Mouse (Mus musculus) layer of hippocampus, adult 11-12 months (tissue): ENCODE data around the gene Tbrg4.
A peak's percentile ranks its signal among the peaks of the same experiment; 100 is the strongest.

Experiments
- DNase-seq: peaks from one replicate; pipeline ENCODE4 v3.0.0; 2022; ENCODE audit warnings: low spot score

The Tbrg4 gene

GRCm38 (mm10) chr11:6623704-6624103 lies 2.2 kb downstream of the Tbrg4 start:
- DNase-seq = no peak

- DNase-seq = no peak
Observed at GRCm38 (mm10) chr11:6615250-6616205, 10.3 kb downstream of the Tbrg4 start.

GRCm38 (mm10) chr11:6605491-6606399 lies 20.1 kb downstream of the Tbrg4 start, which contains the start of gene Nacad:
TSS of gene Nacad (minus strand) at chr11:6606053.
- DNase-seq = peak; percentile 83

- peak; percentile 50 for DNase-seq
Observed at GRCm38 (mm10) chr11:6605021-6605481, 20.8 kb downstream of the Tbrg4 start.

GRCm38 (mm10) chr11:6604604-6604936 lies 21.3 kb downstream of the Tbrg4 start:
- no peak for DNase-seq

GRCm38 (mm10) chr11:6603887-6604603 lies 21.8 kb downstream of the Tbrg4 start:
- DNase-seq = peak; percentile 69

GRCm38 (mm10) chr11:6603224-6603623 lies 22.6 kb downstream of the Tbrg4 start:
- no peak for DNase-seq

GRCm38 (mm10) chr11:6602662-6603061 lies 23.2 kb downstream of the Tbrg4 start:
- DNase-seq = no peak

- no peak for DNase-seq
Observed at GRCm38 (mm10) chr11:6601649-6602480, 24.0 kb downstream of the Tbrg4 start.

- DNase-seq = no peak
Observed at GRCm38 (mm10) chr11:6600284-6600944, 25.5 kb downstream of the Tbrg4 start.

GRCm38 (mm10) chr11:6599831-6600230 lies 26.0 kb downstream of the Tbrg4 start:
- DNase-seq = no peak

GRCm38 (mm10) chr11:6599011-6599681 lies 26.7 kb downstream of the Tbrg4 start:
- DNase-seq = peak; percentile 28

- no peak for DNase-seq
Observed at GRCm38 (mm10) chr11:6598191-6598889, 27.5 kb downstream of the Tbrg4 start.

- DNase-seq = no peak
Observed at GRCm38 (mm10) chr11:6597523-6597922, 28.3 kb downstream of the Tbrg4 start.

- no peak for DNase-seq
Observed at GRCm38 (mm10) chr11:6596616-6597015, 29.3 kb downstream of the Tbrg4 start.

GRCm38 (mm10) chr11:6596205-6596604 lies 29.7 kb downstream of the Tbrg4 start:
- DNase-seq = no peak

GRCm38 (mm10) chr11:6595339-6595738 lies 30.5 kb downstream of the Tbrg4 start:
- no peak for DNase-seq

- DNase-seq = no peak
Observed at GRCm38 (mm10) chr11:6594845-6595244, 31.0 kb downstream of the Tbrg4 start.

- DNase-seq = no peak
Observed at GRCm38 (mm10) chr11:6593406-6593805, 32.5 kb downstream of the Tbrg4 start.
